Mouse (Mus musculus) MEL (cell line): ENCODE measurements around the gene Syt1.

Source experiments
- CTCF ChIP-seq, 3 experiments: IDR thresholded peaks in 2 of 3; conservative IDR thresholded peaks in 1 of 3; 2 replicates each; pipeline ENCODE4 v1.5.1; 2011 to 2012; ENCODE audit warnings: low read length in 3 of 3, low read depth in 2 of 3, mild to moderate bottlenecking in 2 of 3, improper control_type of control experiment in 1 of 3, inconsistent platforms in 1 of 3, mixed read lengths in 1 of 3, moderate library complexity in 1 of 3; ENCODE audit not compliant: control insufficient read depth in 1 of 3, insufficient read depth in 1 of 3, poor library complexity in 1 of 3, severe bottlenecking in 1 of 3
- E2F4 ChIP-seq: IDR thresholded peaks from 2 replicates; pipeline ENCODE4 v1.6.1; 2011; ENCODE audit warnings: low read depth, low read length, improper control_type of control experiment, borderline replicate concordance
- EP300 ChIP-seq, 2 experiments: IDR thresholded peaks; 2 replicates each; pipeline ENCODE4 v1.6.1; 2011; ENCODE audit warnings: improper control_type of control experiment in 2 of 2, low read length in 2 of 2, low read depth in 1 of 2, mild to moderate bottlenecking in 1 of 2
- HCFC1 ChIP-seq: IDR thresholded peaks from 2 replicates; pipeline ENCODE4 v1.6.1; 2012; ENCODE audit warnings: low read depth, mild to moderate bottlenecking, inconsistent platforms, low read length, improper control_type of control experiment, moderate library complexity
- MAFK ChIP-seq: IDR thresholded peaks from 2 replicates; pipeline ENCODE4 v1.6.1; 2011; ENCODE audit warnings: low read depth, mild to moderate bottlenecking, low read length, improper control_type of control experiment, borderline replicate concordance
- POLR2A ChIP-seq, 2 experiments: IDR thresholded peaks; 2 replicates each; pipeline ENCODE4 v1.6.1; 2011 to 2012; ENCODE audit warnings: low read length in 2 of 2, mild to moderate bottlenecking in 2 of 2, control low read depth in 1 of 2, improper control_type of control experiment in 1 of 2, low read depth in 1 of 2, moderate library complexity in 1 of 2; ENCODE audit not compliant: control insufficient read depth in 1 of 2, insufficient read depth in 1 of 2, poor library complexity in 1 of 2
- POLR2AphosphoS2 ChIP-seq: IDR thresholded peaks from 2 replicates; pipeline ENCODE4 v1.6.1; 2011; ENCODE audit warnings: low read length, improper control_type of control experiment
- SMC3 ChIP-seq: IDR thresholded peaks from 2 replicates; pipeline ENCODE4 v1.6.1; 2011; ENCODE audit warnings: low read depth, low read length, improper control_type of control experiment
- ZNF384 ChIP-seq: IDR thresholded peaks from 2 replicates; pipeline ENCODE4 v1.6.1; 2012; ENCODE audit warnings: low read depth, mild to moderate bottlenecking, inconsistent platforms, low read length, improper control_type of control experiment

GRCm38 (mm10) chr10:108524306-108525029 is 486.3 kb downstream of the Syt1 start:
- no peak for TF ChIP-seq POLR2A (IDR thresholded peaks at IDR 0.05; ENCODE audit: control insufficient read depth in 1 of 2, insufficient read depth in 1 of 2, low read depth in 1 of 2, low read length in 2 of 2, poor library complexity in 1 of 2)
- TF ChIP-seq CTCF (IDR thresholded peaks at IDR 0.05 in 2 of 3, conservative IDR thresholded peaks at IDR 0.05 in 1 of 3; ENCODE audit: control insufficient read depth in 1 of 3, insufficient read depth in 1 of 3, low read depth in 2 of 3, low read length in 3 of 3, poor library complexity in 1 of 3, severe bottlenecking in 1 of 3), result peak in 1 of 3 experiments; percentile 10; a peak in 1 of 6 replicates
- TF ChIP-seq POLR2AphosphoS2, result no peak
- TF ChIP-seq ZNF384, result no peak
- TF ChIP-seq E2F4, result no peak
- no peak for TF ChIP-seq EP300 (IDR thresholded peaks at IDR 0.05; ENCODE audit: low read depth in 1 of 2, low read length in 2 of 2)
- TF ChIP-seq MAFK, result no peak
- no peak for TF ChIP-seq HCFC1
- TF ChIP-seq SMC3, result 0 out of 2 replicates have a peak, but pooled peaks have one; percentile 10
